Mouse (Mus musculus) right cerebral cortex, adult 2 months (tissue): Measurements from ENCODE around the gene Smarcd2.

Experiments used
- DNase-seq, 2 experiments: peaks; one replicate each; pipeline ENCODE4 v3.0.0; 2021 to 2022; ENCODE audit warnings: low spot score in 2 of 2

The Smarcd2 gene

DNA sequence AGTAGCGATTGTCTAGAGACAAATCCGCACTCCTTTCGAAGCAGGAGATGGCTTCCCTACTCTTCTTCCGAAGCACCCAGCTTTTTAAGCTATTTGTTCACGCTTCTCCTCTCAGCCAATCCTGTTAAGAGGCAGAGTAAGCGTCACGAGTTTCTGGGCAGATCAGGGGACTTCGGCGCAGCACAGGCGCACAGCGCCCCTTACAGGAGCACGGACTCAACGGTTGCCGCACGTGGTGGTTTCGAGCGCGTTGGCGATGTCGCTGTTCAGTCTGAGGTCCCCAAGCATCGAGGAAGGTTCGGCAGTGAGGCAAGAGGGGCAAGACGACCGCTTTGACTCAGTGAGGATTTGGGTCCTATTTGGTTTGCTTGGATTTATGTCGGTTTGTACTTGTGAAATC, 3.7 kb upstream of the Smarcd2 start, which contains the start of gene Tcam1:
Tcam1 (plus strand) TSS at position 219 of the 400 bp plus-strand sequence.
- peak; percentile 96 to 97 for DNase-seq

DNA sequence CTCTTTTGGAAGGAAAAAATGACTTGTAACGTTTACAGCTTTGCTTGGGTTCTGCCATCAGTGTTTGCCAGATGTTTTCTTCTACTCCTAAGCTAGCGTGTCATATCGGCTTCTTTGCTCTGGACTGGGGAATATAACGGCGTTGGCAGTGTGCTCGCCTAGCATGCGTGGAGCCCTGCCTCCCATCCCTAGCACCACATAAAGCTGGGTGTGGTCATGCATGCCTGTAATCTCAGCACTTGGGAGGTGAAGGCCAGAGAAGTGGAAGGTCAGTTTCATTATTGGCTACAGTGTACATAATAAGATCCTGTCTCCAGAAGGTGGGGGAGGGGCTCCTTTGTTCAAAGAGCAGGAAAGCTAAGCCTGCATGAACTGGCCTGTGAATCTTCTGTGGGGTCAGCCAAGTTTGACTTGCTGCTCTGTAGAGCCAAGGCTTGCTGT, 2.2 kb upstream of the Smarcd2 start:
- no peak for DNase-seq

DNA sequence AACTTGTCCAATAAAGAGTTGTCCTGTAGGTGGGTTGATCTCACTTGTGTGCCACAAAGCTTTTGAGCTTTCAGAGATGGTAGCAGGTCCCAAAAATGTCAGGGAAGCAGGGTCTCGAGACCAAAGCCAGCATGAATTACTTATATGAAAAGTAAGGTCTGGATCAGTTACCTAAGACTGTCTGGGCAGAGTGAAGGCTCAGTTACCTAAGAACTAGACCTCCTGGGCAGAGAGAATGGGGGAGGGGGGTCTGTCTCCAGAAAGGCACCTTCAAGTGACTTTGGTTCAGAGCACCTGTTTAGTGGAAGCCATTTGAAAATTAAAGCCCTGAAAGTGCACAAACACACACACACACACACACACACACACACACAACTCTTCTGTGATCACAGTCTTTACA, 1.6 kb upstream of the Smarcd2 start:
- no peak for DNase-seq

DNA sequence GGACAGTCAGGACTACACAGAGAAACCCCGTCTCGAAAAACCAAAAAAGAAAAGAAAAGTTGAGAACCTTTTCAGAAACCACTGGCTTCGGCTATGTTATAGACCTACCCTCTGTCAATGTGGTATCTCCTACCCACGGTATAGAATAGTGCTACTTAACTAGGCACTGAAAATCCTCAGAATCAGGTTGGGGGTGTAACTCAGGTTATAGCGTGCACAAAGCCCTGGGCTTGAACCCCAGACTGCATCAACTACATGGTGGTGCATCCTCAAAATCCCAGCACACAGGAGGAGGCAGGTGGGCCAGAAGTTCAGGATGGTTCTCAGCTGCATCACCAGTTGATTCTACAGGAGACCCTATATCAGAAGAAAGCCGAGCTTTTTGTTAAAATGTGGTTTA, 1.0 kb upstream of the Smarcd2 start:
- no peak for DNase-seq

DNA sequence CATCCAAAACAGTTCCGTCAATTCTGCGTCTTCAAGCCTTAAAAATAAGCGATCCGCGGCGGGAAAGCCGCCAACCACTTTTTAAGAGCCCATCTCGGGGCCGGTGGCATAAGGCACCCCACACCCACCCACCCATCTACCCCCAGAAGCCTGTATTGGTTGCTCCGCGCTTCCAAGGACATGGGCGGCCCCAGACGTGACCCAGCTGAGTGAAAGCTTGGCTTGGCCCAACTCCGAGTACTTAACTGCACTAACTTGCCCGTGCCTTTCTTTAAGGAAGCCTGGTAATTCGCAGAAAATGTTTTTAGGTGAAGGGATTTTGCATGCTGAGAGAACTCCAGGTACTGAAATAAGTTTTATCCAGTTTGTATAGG, 526 bp upstream of the Smarcd2 start:
- no peak for DNase-seq

DNA sequence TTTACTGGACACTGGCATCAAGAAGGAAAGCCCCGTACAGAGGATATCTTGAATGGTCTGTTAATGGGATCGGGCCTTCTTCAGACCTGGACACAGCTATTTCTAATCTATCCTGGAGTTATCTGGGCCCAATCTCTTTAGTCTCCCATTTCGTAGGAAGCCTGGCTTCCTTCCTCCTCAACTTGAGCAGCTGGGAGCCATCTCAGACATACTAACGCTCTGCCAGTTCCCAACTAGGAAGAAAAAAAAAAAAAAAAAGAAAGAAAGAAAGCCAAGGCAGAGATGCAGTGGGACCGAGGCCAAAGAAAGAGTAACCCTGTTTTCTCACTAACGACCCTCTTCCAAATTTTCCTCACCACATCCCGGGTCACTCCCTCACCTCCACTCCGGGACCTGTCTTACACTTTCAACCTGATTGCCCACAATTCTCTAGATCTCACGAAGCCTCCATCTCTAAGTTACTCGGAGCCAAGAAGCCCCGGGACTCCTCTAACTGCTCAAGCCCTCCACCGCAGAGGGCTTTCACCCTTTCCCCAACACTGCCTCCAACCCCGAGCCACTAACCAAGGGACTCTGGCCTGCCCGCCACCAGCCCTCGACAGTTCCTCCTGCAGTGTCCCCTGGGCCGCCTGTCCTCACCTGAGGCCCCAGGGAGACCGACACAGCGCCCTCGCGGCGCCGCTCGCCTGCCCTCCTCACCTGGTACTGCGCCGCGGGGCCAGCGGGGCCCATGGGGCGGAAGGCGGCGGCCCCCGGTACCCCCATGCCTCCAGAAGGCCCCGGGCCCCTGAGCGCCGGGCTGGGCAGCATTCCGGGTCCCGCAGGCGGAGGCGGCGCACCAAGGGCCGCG, 753 bp downstream of the Smarcd2 start:
- DNase-seq: no peak

DNA sequence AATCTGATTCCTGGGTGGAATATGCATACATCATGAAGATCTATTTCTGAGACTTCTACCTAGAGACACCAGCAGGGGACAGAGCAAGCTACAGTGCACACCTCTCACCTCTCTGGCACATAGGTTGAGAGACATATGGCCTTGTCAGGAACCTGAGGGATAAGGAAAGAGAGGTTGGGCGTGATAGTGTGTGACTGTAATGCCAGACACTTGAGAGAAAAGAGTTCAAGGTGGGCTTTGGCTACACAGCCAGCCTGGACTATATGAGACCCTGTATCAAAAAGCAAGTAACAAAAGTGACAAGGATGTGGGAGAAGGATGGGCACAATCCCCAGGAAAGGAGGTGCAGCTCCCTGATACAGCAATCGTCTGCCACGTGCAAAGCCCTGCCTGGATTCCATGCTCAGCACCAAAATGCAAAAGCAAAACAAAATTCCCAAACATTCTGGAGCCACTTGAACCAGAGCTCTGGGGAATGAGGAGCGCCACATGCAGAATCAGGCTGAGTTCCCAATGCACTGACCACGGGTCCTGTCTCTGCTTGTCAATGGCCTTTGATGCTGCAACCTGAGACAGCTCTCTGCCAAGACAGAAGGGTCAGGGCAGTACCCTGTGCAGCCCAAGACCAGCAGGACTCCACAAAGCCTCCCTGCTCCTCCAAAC, 1.5 kb downstream of the Smarcd2 start:
- DNase-seq: no peak

DNA sequence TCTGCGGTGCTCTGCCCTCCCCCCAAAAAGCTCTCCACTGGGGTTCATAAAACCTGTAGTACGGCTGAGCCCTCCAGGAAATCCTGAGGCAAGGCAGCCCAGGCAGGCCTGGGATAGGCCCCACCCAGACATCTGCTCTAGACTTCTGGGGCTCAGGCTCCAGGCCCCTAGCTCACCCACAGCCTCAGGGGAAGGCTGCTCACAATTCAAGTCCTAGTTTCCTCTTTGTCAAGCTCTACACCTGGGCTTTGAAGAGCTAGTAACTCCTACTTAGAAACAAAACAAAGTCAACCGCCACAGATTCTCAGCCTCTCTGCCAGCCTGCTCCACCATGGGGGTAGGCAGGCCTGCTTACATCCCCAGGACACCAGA, 3.7 kb downstream of the Smarcd2 start:
- DNase-seq: no peak

DNA sequence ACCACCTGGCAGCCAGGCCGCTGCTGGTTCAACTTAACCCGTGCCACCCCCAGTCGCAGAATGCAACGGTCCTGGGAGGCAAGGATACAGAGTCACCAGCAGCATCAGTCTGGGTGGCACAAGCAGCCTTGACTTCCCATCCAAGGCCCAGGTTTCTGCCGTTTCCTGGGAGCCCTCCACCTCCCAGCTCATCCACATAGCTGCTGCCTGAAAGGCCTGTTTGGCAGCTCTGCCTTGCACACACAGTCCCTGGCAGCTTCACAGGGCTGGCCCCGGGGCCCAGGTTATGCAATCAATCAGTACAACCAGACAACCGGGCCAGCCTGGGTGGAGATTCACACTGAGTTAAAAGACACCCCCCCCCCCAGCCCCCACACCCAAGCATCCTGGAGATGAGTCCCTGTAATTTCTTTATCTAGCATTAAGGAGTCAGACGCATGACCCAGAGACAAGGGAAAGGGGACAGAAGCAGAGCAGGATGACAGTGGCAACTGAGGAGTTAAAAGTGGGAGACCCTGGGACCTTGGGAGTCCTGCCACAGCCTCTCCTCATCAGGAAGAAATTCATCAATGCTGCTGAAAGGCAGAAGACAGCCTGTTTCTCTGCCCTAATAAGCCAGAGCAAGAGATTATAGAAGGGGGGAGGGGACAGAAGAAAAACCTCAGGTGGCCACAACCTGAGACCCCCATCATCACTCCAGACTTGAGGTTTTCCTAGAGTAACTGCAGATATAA, 4.3 kb downstream of the Smarcd2 start:
- DNase-seq: peak in 1 of 2 experiments; percentile 46

DNA sequence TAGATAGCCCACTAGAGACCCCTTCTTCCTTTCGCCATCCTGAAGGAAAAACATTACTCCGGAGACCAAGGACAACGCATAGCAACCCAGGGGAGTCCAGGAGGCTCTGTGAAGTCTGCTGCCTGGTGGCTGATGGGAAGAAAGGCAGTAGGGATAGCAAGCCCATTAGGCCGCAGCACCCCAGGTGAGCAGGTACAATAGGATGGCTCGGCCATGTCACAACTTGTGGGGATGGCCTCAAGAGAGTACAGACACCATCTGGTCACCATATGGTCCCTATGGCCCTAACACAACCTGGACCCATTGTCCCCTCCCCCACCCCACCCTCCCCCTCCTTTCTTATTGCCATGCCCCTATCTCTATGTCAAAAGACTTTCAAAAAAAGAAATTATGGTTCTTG, 4.9 kb downstream of the Smarcd2 start:
- DNase-seq: no peak

DNA sequence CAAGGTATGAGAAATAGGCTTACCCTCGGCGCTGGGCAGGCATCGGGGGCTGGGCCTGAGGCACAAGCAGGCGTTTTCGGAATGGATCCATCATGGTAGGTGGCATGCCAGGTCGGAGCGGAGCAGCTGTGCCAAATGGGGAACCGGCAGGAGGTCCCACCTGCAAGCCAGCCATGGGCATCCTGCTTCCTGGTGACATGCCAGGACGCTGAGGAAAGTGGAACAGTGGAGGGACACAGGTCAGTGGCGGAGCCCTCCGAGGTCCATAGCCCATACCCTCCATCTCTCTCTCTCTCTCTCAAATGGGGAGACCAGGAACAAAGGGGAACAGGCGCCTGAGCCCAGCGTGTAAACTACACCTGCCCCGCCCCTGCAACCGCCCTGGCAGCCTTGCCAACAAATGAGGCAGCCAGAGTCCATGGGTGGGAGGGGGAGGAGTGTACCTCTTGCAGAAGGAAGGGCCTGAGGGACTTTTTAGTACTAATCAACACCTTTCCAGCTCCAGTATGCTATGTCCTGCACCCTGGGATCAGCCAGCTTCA, 5.4 kb downstream of the Smarcd2 start:
- DNase-seq: no peak

DNA sequence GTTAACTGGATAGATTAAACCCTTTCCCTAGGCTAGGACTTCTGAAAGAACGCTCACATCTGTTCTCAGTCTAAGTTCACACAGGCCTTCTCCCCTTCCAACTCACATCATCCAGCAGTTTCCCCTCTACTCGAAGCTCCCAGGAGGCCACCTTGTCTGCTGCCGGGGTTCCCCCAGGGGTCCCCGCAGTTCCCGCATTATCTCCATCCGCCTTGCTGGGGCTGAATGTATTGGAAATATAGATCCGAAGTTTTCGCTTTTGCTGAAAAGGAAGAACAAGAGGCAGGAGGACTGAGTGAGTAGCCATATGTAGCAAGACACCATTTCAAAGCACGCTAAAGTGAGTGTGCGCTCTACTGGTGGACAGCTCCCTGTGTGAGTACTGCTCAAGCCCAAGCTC, 6.3 kb downstream of the Smarcd2 start:
- no peak for DNase-seq

DNA sequence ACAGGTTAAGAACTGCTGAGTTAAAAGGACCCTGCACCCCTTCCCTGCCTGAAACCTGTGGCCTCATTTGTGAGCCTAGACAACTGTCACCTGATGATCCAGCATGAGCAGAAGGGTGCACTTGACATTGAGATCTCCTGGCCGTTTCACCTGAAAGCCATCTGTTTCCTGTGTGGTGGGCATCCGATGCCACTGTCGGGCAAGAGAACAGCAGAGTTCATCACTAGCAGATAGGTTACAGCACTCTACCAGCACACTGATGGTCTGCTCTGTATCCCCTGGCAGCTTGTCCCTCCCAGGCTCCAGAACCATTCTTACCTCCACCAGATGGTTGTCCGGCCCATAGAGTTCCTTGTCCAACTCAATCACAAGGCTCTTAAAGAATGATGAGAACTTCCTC, 7.2 kb downstream of the Smarcd2 start:
- DNase-seq: no peak

DNA sequence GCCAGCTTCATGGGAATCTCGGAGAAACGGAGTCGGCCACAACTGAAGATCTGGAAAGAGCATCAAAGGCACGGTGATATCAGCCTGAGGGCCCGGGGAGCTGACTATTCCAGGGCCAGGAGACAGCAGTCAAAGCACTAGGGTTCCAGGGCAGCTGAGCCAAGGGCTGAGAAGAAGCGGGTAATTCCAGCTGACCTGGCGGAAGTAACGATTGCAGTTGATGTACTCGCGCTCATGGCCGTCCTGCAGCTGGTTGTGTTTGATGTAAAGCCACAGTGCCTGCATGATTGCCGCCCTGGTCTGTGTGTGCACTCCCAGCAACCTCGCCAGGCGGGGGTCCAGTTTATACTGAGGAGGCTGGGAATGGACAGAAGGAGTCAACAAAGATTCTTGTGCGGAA, 7.8 kb downstream of the Smarcd2 start:
- DNase-seq: no peak

DNA sequence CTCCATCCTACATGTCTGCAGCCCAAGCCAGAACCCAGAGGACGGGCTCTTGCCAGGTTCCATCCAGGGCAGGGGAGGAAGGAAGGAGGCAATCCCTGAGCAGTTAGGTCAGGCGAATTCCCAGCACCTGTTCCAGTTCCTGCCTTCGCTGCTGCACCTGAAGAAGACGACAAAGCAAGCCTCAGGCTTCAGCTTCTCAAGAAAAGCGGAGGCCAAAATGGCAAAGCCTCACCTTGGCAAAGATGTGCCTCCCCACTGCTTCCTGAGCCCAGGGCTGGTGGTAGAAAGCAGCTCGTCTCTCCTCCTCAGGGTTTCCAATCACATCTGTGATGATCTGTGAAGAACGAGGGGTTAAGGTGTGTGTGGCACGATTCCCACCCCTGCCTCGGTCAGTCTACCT, 8.8 kb downstream of the Smarcd2 start:
- DNase-seq: no peak

DNA sequence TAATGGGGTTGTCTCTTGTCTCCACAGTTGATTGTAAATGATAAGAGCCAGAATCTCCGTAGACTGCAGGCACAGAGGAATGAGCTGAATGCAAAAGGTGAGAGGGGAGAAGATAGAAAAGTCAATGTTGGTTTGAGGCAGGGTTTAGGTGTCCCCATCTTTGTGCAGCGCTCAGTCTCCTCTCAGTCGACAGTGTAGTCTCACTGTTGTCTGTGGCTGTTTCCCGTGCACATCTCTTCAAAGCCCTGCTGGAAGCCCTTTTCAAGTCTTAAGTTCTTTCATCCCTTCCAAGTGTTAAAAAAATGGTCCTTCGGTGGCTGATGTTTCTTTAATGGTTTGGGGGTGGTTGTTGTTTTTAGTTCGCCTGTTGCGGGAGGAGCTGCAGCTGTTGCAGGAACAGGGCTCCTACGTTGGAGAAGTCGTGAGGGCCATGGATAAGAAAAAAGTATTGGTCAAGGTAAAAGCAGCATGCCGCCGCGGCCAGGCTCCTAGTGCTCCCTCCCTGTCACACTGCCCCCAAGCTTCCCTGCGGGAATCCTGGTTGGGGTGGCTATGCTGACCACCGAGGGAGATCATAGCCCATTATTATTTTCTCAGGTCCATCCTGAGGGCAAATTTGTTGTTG, 11.8 kb downstream of the Smarcd2 start:
- no peak for DNase-seq

DNA sequence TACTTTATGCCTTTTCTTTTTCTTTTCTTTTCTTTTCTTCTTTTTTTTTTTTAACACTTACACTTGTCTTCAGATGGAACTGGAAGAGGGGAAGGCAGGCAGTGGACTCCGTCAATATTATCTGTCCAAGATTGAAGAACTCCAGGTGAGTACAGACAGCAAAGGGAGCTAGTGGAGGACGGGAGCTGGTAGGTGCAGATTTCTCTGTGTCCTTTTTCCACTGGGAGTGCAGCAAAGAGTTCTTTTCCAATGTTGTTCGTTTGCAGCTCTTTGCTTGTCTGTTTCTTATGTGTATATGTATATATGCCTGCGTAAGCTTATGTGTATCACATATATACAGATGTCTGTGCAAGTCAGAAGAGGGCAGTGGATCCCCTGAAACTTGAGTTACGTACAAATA, 16.0 kb downstream of the Smarcd2 start:
- no peak for DNase-seq

DNA sequence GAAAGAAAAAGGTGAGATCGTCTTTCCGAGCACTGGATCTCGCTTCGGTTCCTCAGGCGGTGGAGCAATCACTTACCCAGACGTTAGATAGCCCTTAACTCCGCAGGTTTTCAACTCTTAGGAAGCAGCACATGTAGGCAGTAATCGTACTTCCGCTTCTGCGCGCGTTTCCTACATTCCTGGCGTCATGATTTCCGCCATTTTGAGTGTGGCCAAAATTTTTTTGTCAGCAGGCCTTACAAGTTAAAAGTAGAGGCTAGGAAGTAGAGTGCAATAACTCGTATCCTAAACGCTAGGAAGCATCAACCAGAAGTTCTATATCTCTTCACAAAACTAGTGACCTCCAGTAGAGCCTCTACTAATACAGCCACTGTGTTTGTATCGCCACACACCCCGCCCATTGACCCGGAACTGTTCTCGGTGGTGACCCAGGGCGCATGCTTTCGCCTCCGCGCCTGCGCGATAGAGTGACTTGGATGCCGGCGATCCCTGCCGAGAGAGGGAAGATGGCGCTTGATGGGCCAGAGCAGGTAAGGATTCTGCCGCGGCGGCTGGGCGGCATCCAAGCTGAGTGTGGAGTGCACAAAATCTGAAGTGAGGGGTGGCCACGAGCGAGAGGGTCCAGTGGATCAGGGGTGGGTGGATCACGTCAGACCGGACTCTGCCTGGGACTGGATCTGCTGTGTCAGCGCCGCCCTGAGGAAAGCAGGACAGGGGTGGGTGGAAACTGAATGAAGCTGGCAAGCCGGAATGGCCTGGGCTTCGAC, 16.9 kb downstream of the Smarcd2 start, which contains the start of the genes Ftsj3 and Psmc5:
Ftsj3 (minus strand) TSS at position 395 of the 767 bp plus-strand sequence.
Psmc5 (plus strand) TSS at position 470 of the 767 bp plus-strand sequence.
- DNase-seq: peak; percentile 99 to 100

DNA sequence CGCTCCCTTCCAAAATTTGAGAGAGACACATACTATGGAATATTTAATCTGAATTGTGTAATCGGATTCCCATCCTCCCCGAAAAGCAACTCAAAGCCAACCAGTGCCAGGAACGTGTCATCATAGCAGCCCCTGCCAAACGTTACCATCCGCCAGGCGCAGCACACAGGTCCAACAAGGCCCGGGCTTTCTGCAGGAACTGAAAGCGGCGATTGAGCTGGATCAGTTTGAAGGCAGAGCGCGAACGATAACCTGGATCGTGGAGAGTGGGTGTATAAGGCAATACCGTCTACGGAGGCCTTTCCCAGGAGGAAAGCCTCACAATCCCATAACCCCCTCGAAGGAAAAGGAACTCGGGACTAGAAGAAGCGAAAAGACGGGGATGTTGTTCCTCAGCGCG, 17.6 kb downstream of the Smarcd2 start:
- DNase-seq: no peak

DNA sequence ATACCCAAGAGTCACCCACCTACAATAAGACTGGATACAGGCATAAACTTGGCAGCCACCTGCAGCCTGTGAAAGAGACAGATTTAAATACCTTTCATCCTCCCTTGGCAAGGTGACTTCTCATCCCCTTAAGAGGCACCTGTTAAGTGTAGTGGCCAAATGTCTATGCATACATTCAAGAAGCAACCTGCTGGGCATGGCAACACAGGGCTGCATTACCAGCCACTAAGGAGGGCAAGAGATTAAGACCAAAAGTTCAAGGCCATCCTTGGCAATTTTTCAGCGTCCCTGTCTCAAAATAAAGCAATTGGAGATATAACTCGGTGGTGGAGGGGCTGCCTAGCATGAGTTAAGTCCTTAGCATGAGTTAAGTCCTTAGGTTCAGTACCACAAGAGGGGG, 18.0 kb downstream of the Smarcd2 start:
- no peak for DNase-seq

DNA sequence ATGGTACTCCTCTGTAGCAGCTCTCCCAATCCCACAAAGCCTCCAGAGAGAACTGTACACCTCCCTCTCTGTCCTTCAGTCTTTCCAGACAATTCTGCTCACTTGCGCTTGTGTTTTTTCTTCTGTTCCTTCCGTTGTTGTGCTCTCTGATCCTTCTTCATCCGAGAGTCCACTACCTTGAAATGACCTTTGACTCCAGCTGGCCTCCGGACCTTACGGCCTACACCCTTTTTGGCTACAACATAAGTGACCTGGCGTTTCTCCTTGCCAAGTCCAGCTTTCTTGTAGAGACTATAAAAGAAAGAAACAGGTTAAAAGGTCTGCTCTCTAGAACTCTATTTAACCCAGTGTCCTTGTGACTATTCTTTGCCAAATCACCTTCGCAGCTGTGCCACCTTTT, 23.4 kb downstream of the Smarcd2 start:
- DNase-seq: no peak
